Mouse (Mus musculus): ENCODE measurements around the gene Ptpn12. TPM values are rescaled to one million over a fixed set of nuclear protein-coding genes. Genes with fewer than 3 reads are reported as not detected.

Ptpn12 gene
- polyA plus RNA-seq, 1 experiment = 48.5 TPM

GRCm38 (mm10) chr5:20938523-20938922, 117.2 kb downstream of the Ptpn12 start:
- no peak overlapping the region for H3K4me3 ChIP-seq (replicated peaks; ENCODE audit: insufficient read depth, low read depth, low read length)
- H3K27me3 ChIP-seq (ENCODE audit: control insufficient read depth, insufficient read depth, low read length) = no peaks in the 10 kb centered on the region
- no peak overlapping the region for H3K27ac ChIP-seq (ENCODE audit: insufficient read depth, low read length)
- H3K4me1 ChIP-seq (ENCODE audit: control insufficient read depth, insufficient read depth, low read length) = peaks cover 30% of the 10 kb centered on the region; the same call in 1 of the 2 replicates
- no peak for DNase-seq
- TF ChIP-seq POLR2A (IDR thresholded peaks at IDR 0.05; ENCODE audit: borderline replicate concordance, insufficient read depth, low read length) = no peak
- TF ChIP-seq CTCF (IDR thresholded peaks at IDR 0.05; ENCODE audit: borderline replicate concordance, insufficient read depth, low read depth, low read length) = no peak
- 69% methylated on average over 5 of the region's 5 CpGs for WGBS

Other genes starting within 250 kb of the Ptpn12 start
- 10.2 and 10.8 TPM in 2 replicates for gene Phtf2, start 173.8 kb downstream of the Ptpn12 start, polyA plus RNA-seq (2012; rRNA removed)
- 44.4 and 50.7 TPM in 2 replicates for gene Tmem60, start 173.7 kb downstream of the Ptpn12 start, polyA plus RNA-seq (2012; rRNA removed)
- gene Rsbn1l, start 99.5 kb downstream of the Ptpn12 start, polyA plus RNA-seq (2012; rRNA removed) = 12.9 and 14.4 TPM in 2 replicates
- 13.9 and 15.1 TPM in 2 replicates for gene Gsap, start 130.3 kb upstream of the Ptpn12 start, polyA plus RNA-seq (2012; rRNA removed)

All from cerebellum, adult 2 months (tissue).